Mouse (Mus musculus) adrenal gland, adult 8-10 months (tissue): ENCODE data around the gene Ppara. TPM values are rescaled to one million over a fixed set of nuclear protein-coding genes. Genes with fewer than 3 reads are reported as not detected.

Experiments used
- DNase-seq: peaks from one replicate; pipeline ENCODE4 v3.0.0; 2022
- total RNA-seq, 4 experiments: library from RNA; stranded (reverse); gene quantifications; 2 replicates each; pipeline ENCODE4 v1.2.4; 2022

The Ppara gene
- 10 to 100 TPM in 3 of 4 experiments, 1 to 10 TPM in 1; 6.9 to 25.9 (median 18.7) TPM for total RNA-seq

GRCm38 (mm10) chr15:85734571-85735033, at the start of gene Ppara:
Gene Ppara (plus strand): TSS chr15:85734983.
- DNase-seq, result no peak

- peak; percentile 75 for DNase-seq
These were observed 48.0 kb upstream of the Ppara start for GRCm38 (mm10) chr15:85686641-85687395.

GRCm38 (mm10) chr15:85687630-85688410, 47.0 kb upstream of the Ppara start:
- no peak for DNase-seq

DNA sequence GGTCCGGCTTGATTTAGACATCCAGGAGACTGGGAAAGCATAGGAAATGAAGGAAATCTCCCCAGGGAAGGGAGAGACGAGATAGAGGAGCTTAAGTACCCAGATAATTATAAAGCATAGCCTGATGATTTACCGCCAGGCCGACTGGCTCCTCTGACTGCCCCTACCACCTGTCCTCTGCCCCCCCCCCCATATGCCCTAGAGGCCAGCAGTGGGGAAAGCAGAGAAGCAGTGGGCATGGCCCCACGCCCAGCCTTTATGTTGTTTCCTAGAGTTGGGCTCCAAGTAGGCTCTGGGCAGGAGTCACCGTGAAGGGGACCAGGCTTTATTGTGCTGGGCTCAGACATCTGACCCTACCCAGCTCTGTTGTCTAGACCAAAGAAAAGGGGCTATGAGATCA, 46.0 kb upstream of the Ppara start:
- no peak for DNase-seq

DNA sequence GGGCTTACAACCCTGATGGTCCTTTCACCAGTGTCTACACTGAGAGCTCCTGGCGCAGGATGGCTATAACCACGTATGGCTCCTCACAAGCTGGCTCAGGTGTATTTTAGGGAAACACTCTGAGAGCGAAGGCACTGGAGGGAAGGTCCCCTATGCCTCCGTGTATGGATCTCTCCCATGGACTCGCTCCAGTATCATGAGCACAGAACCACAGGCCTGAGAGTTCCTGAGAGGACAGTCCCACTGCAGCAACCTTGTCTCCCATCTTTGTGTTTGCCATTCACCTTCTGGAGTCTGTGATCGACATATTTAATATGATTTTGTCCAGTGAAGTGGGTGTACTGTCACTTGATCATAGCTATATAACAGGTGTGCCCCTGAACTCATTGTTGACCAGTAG, 45.3 kb upstream of the Ppara start:
- DNase-seq, result no peak

GRCm38 (mm10) chr15:85690058-85690457, 44.7 kb upstream of the Ppara start:
- DNase-seq, result no peak

GRCm38 (mm10) chr15:85690875-85691274, 43.9 kb upstream of the Ppara start:
- DNase-seq, result no peak

DNA sequence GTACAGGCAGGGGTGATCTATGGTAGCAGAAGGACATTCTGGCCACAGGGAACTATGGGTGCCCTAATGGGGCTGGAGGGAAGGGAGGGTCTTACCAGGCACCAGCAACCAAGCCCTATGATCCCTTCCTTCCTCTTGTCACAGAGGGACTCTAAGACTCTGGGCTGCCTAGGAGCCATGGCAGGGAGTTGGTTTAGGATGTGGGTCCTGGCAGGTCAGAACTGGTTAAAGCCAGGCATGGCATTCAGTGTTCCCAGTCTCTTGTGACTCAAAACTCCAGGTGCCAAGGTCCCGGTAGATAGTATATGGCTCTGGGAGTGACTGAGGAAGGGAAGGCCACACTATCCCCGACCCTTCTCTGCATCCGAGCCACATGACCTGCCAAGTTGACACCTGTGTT, 41.7 kb upstream of the Ppara start:
- DNase-seq, result no peak

DNA sequence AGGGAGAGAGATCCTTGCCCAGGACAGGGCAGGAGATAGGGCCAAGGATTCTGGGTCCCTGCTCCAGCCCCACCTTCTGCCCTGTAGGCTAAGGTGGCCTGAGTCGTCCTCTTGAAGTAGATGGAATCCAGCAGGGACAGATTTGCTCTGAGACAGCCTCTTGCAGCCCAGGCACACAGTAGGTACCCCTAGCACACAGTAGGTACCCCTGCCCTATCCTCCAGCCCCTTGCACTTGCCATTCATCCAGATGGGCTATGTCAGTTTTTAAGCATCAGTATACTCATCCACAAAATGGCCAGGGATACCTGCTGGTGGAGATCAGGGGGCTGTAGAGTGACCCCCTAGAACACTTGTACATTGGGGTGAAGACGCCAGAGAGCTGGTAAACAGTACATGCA, 41.0 kb upstream of the Ppara start:
- no peak for DNase-seq

GRCm38 (mm10) chr15:85694379-85694778, 40.4 kb upstream of the Ppara start:
- no peak for DNase-seq

- DNase-seq, result no peak
These were observed 39.5 kb upstream of the Ppara start for GRCm38 (mm10) chr15:85695304-85695703.

DNA sequence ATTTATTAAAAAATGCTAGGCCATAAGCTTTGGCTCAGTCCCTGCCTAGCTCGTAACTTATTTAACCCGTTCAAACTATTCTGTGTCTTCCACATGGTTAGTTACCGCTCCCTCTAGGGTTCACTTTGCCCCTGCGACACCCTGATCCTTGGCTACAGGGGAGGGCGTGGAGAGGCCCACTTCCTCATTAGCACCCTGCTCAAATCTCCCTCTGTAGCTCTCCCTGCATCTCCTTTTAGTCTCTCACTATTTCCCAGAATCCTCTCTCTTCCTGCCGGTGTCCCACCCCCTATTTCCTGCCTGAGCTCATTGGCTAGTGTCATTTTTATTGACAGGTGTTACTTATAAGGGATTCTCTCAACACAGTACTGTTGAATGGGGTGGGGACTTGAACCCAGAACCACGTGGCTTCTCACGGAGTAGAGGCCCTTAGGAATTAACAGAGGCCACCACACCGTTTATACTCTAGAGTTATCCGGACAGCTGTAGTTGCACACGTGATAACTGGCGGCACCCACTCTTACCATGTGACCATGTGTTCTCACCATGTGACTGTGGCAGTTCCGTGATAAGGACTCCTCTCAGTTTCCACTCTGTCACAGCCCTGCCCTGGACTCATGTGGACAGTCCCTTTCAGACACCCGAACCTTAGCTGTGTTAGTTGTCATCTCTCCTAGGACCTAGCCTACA, 36.3 kb upstream of the Ppara start:
- no peak for DNase-seq

GRCm38 (mm10) chr15:85699452-85699851, 35.3 kb upstream of the Ppara start:
- DNase-seq, result no peak

GRCm38 (mm10) chr15:85699862-85700501, 34.8 kb upstream of the Ppara start:
- no peak for DNase-seq

GRCm38 (mm10) chr15:85700716-85701115, 34.1 kb upstream of the Ppara start:
- no peak for DNase-seq

DNA sequence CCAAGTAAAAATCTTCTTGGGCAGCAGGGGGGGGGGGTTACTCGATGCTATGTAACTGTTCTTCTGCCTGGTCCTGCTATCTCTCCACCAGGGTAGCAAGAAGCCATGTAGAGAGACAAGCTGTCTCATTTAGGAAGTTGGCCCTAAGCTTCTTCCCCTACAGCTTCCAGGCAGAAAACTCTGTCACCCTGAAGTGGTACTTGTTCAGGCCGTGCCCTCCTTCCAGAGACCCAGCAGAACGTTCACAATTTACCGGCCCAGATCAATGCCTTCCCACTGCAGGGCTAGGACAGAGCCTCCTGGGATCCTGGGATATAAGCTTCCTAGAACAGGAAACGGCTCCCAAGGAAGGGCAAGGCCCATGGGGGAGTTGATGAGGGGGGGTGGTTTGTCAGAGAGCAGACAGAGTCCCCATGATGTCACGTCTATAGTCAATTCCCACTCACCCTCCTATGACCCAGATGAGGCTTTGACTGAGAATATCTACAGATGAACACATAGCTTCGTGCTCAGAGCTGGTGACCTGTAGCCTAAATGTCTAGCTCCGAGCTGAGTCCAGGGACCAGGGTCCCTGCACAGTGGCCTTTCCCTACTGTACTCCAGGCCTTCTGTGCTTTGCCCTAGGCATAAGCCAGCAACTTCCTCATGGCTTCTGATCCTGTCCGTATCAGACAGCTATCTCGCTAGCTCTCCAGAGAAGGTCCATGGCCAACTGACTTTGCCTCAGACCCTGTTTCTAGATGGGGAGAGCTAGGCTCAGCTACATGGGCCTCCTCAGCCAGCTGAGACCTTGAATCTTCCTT, 33.5 kb upstream of the Ppara start:
- no peak for DNase-seq

- DNase-seq, result no peak
These were observed 32.3 kb upstream of the Ppara start for GRCm38 (mm10) chr15:85702411-85702951.

DNA sequence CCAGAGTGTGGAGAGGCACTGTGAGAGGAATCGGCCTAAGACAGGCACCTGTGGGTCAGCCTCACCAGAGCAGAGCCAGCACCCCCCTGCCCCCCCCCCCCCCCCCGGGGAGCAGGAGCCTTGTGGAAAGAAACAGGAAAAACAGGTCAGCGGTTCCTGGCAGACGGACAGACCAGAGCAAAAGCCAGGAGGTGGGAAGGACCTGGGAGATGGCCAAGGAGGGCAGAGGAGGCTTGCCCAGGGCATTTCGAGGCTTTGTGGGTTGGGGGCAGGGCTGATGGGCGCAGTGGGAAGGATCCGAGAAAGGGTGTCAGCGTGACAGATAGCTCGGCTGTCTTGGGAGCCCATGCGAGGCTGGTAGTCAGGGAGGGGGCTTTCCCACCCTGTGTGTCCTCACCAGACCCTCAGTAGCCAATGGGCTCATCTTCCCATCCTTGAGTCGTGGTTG, 31.6 kb upstream of the Ppara start:
- peak; percentile 76 for DNase-seq

- no peak for DNase-seq
These were observed 30.9 kb upstream of the Ppara start for GRCm38 (mm10) chr15:85703858-85704257.

DNA sequence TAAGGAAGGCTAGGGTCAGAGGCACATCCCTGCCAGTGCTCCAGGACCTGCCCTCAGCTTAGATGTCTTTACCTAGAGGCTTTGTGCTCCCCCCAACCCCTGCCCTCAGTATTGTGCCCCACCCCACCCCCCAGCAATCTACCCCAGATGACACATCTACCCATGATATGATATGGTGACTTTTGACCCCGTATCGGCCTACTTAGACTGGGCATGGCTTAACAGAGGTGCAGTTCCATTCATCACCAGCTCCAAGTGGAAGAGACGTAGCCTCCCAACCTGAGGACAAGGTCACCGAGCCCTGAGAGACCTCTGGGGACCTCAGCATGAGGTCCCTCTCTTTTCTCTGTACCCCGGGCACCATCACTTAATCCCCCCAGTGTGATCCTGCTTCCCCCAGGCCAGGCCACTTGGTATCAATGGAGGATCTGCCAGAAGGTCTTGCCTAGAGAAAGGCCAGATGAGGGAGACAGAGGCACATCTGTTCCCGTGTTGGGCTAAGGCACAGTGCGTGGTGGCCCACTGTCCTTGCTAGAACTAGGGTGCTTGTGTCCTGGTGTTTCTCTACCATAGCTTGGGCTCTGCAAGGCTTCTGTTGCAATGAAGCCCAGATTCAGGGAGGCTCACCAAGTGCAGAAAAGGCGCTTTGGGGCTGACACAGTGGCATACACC, 30.3 kb upstream of the Ppara start:
- no peak for DNase-seq

GRCm38 (mm10) chr15:85705013-85705528, 29.7 kb upstream of the Ppara start:
- no peak for DNase-seq
